Mouse (Mus musculus): ENCODE data around the gene Tnfrsf18. TPM values are rescaled to one million over a fixed set of nuclear protein-coding genes. Genes with fewer than 3 reads are reported as not detected.

Gene Tnfrsf18
- total RNA-seq (2023) = 10 to 100 TPM; 15.0 to 17.0 TPM

DNA sequence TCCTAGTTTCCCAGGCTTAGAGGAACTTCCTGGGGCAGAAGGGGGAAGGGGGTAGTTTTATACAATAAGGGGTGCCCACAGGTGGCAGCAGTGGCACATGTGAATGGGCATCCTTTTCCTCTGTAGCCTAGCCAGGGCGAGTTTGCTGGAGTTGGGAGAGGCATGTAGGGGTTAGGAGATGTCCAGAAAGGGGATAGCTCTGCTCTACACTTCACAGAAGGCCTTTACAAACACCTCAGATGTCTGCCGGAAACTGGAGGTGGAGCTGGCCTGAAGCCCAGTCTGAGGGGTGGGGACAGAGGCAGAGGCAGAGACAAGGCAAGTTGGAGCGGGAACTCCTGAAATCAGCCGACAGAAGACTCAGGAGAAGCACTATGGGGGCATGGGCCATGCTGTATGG, at the start of gene Tnfrsf18:
TSS of gene Tnfrsf18 (plus strand) at position 152 of the 400 bp plus-strand sequence.

GRCm38 (mm10) chr4:155992241-155992905, 33.6 kb upstream of the Tnfrsf18 start, which contains the start of the genes B3galt6 and Sdf4:
Gene B3galt6, minus strand, starts transcription at chr4:155992649.
Gene Sdf4, plus strand, starts transcription at chr4:155992872.

GRCm38 (mm10) chr4:156013637-156014036, 12.3 kb upstream of the Tnfrsf18 start, which contains the start of gene Tnfrsf4:
Gene Tnfrsf4, plus strand, starts transcription at chr4:156013843.

GRCm38 (mm10) chr4:156059261-156059660, 33.3 kb downstream of the Tnfrsf18 start, which contains the start of gene Ttll10:
Gene Ttll10, minus strand, starts transcription at chr4:156059414.

Other genes with a start within 250 kb of the Tnfrsf18 start
- not detected for gene Tmem88b, start 240.3 kb upstream of the Tnfrsf18 start, total RNA-seq (2023)
- not detected for gene Ankrd65, start 235.7 kb upstream of the Tnfrsf18 start, total RNA-seq (2023)
- gene Mrpl20, start 223.3 kb upstream of the Tnfrsf18 start, total RNA-seq (2023) = 10 to 100 TPM; 36.1 to 46.0 TPM
- 100 to 1,000 TPM; 234 to 257 TPM for gene Ccnl2, start 213.7 kb upstream of the Tnfrsf18 start, total RNA-seq (2023)
- 10 to 100 TPM; 69.6 to 73.2 TPM for gene Aurkaip1, start 194.9 kb upstream of the Tnfrsf18 start, total RNA-seq (2023)
- gene Mxra8, start 186.5 kb upstream of the Tnfrsf18 start, total RNA-seq (2023) = 10 to 100 TPM; 11.4 to 16.3 TPM
- gene Dvl1, start 178.8 kb upstream of the Tnfrsf18 start, total RNA-seq (2023) = 10 to 100 TPM; 63.8 to 68.9 TPM
- 1 to 10 TPM; 1.3 to 2.1 TPM for gene Tas1r3, start 162.8 kb upstream of the Tnfrsf18 start, total RNA-seq (2023)
- gene Cptp, start 156.7 kb upstream of the Tnfrsf18 start, total RNA-seq (2023) = 10 to 100 TPM; 13.3 to 18.2 TPM
- gene Ints11, start 156.6 kb upstream of the Tnfrsf18 start, total RNA-seq (2023) = 10 to 100 TPM; 56.0 to 56.7 TPM
- 10 to 100 TPM; 24.5 to 24.6 TPM for gene Pusl1, start 134.4 kb upstream of the Tnfrsf18 start, total RNA-seq (2023)
- gene Acap3, start 134.3 kb upstream of the Tnfrsf18 start, total RNA-seq (2023) = 10 to 100 TPM; 68.7 to 74.2 TPM
- 100 to 1,000 TPM in 1 of 2 experiments, 10 to 100 TPM in 1; 98.5 to 126 TPM for gene Ube2j2, start 82.3 kb upstream of the Tnfrsf18 start, total RNA-seq (2023)
- gene C1qtnf12, start 63.8 kb upstream of the Tnfrsf18 start, total RNA-seq (2023) = 1 to 10 TPM; 3.7 to 3.9 TPM
- gene B3galt6, start 33.5 kb upstream of the Tnfrsf18 start, total RNA-seq (2023) = 1 to 10 TPM; 2.9 to 3.8 TPM
- gene Sdf4, start 33.3 kb upstream of the Tnfrsf18 start, total RNA-seq (2023) = 100 to 1,000 TPM; 124 to 134 TPM
- gene Tnfrsf4, start 12.3 kb upstream of the Tnfrsf18 start, total RNA-seq (2023) = 10 to 100 TPM in 1 of 2 experiments, 1 to 10 TPM in 1; 3.7 to 11.2 TPM
- gene Ttll10, start 33.2 kb downstream of the Tnfrsf18 start, total RNA-seq (2023) = not detected
- 10 to 100 TPM; 67.6 to 67.9 TPM for gene 9430015G10Rik, start 83.8 kb downstream of the Tnfrsf18 start, total RNA-seq (2023)
- gene Rnf223, start 104.3 kb downstream of the Tnfrsf18 start, total RNA-seq (2023) = 1 to 10 TPM; 1.7 to 1.8 TPM
- gene Agrn, start 171.3 kb downstream of the Tnfrsf18 start, total RNA-seq (2023) = 1 to 10 TPM; 1.8 to 4.1 TPM
- gene Isg15, start 174.7 kb downstream of the Tnfrsf18 start, total RNA-seq (2023) = 1 to 10 TPM; 6.6 to 7.7 TPM
- 1 to 10 TPM; 9.3 TPM for gene AW011738, start 177.1 kb downstream of the Tnfrsf18 start, total RNA-seq (2023)
- under 1 TPM; 0.24 to 0.44 TPM for gene Perm1, start 189.7 kb downstream of the Tnfrsf18 start, total RNA-seq (2023)
- 10 to 100 TPM; 40.3 to 46.7 TPM for gene Plekhn1, start 208.7 kb downstream of the Tnfrsf18 start, total RNA-seq (2023)
- 10 to 100 TPM; 91.8 to 99.4 TPM for gene Noc2l, start 209.8 kb downstream of the Tnfrsf18 start, total RNA-seq (2023)
- gene Samd11, start 229.5 kb downstream of the Tnfrsf18 start, total RNA-seq (2023) = 1 to 10 TPM; 3.8 to 5.3 TPM

Data from B cell, adult 67 days (primary cell).